Mouse (Mus musculus) cerebellum, postnatal 14 days (tissue): ENCODE measurements around the gene Slc24a3.
A peak's percentile ranks its signal among the peaks of the same experiment; 100 is the strongest.

Experiments
- DNase-seq, 2 experiments: peaks; one replicate each; pipeline ENCODE4 v3.0.0; 2021; ENCODE audit warnings: mixed read lengths in 2 of 2

The Slc24a3 gene

GRCm38 (mm10) chr2:145557361-145557931 lies 389.9 kb downstream of the Slc24a3 start:
- DNase-seq: peak; percentile 17 to 48

DNA sequence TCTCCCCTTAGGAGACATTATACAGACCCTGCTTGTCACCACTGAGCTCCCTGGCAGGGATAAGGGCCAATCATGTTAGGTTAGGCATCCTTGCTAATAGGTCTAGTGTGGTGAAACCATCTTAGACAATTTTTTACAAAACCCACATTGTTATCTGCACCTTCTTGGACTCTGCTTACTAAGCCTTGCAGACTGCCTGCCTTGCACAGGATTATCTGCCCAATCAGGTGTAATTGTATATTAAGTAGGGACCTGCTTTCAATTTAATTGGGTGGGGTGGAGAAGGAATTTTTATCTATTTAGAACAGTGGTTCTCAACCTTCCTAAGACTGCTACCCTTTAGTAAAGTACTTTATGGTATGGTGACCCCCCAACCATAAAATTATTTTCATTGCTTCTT lies 394.9 kb downstream of the Slc24a3 start:
- no peak for DNase-seq

DNA sequence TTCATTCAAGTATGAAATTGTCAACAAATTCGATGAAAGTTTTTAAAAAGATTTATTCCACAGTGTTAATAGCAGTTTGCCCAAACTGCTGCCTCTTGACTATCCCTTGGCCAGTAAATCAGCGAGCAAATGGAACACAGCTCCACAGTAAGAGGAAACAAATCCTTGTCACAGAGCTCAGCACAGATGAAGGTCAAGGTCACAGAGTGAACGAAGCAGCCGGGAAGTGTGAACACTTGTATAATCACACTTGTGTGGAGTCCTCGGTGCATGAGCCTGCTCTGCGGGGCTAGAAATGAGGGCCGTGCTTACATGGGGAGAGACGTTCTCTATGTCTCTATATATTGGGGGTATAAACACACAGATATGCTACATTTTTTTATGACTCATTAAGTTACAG lies 397.0 kb downstream of the Slc24a3 start:
- DNase-seq: no peak

DNA sequence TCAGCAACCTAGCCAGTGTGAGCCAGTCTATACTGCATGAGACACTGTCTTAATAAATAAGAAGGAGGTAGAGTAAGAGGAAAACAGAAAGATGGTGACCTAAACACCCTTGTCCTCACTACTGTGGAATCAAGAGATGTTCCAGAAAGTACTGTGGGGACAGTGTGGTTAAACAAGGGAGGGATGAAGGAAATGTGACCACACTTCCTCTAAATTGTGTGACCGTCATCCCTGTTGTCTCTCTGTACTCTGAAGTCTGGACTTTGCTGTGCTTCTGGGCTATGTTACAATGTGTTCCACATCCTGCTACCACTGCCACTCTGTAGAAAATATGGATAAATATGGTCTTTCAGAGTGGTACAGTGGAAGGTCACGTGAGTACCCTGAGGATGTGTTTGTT lies 399.4 kb downstream of the Slc24a3 start:
- no peak for DNase-seq

DNA sequence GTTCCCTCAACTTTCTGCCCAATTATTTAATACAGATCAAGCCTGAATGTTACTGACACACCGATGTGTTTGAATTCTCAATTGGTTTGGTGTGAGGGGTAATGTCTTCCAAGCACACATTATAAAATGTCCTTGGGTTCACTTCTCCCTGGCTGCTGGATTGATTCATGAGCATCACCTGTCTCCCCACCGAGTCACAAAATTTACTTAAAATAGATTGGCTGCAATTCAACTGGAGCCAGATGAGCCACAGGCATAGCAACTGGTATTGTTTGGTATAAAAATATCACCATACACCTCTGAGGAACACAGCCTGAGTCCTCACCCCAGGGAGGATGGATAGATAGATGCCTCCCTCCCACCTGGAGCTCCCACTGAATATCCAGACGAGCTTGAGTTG lies 404.4 kb downstream of the Slc24a3 start:
- DNase-seq: no peak

- DNase-seq: no peak
Measured at GRCm38 (mm10) chr2:145574148-145574547, 406.6 kb downstream of the Slc24a3 start.

- peak in 1 of 2 experiments; percentile 7 for DNase-seq
Measured at GRCm38 (mm10) chr2:145583103-145583502, 415.5 kb downstream of the Slc24a3 start.

DNA sequence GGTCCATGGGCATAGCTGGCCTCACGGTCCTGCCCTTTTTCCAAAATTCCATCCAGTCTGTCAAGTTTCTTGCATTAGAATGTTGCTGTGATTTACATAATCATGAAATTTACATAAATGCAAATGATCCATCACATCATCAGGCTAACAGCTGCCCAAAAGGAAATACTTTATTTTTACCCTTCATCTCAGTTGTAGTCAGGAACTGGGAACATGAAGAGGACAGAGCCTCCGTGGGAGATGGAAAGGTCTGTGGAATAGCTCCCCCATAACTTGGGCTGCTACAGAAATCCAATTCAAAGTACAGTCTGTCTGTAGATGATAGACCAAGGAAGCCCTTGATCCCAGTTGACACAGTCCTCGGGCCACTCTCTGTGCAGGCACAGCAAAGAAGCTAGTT lies 417.9 kb downstream of the Slc24a3 start:
- no peak for DNase-seq

DNA sequence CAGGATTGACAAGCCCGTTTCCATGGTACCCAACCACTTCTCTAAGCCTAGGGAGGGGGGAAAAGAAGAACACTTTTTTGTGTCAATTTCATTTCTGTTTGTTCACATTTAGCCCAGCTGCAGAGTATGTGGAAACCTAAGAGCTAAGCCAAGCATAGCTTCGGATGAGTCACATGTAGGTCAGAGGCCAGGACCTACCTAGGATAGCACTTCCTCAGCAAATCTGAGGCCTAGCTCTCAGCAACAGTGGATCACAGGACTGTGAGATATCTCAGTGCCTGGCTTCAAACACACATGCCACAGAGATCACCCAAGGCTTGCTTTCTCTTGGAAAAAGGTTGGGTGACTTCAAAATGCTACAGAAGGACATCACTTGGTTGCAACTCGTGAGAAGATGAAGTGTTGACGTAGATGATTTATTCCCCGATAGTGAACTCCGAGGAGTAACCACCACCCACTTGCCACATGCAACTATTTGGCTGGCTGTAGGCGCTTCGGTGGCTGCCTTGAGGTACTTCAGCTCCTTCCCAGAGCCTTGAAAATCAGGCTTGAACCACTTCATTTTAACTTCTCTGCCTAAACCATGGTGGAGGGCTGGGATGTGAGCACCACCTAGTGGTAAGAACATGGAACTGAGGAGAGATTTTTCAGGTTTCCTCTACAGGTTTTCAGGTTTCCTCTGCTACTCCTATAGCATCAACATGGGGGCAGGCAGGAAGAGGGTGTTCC lies 420.6 kb downstream of the Slc24a3 start:
- peak; percentile 76 to 82 for DNase-seq

DNA sequence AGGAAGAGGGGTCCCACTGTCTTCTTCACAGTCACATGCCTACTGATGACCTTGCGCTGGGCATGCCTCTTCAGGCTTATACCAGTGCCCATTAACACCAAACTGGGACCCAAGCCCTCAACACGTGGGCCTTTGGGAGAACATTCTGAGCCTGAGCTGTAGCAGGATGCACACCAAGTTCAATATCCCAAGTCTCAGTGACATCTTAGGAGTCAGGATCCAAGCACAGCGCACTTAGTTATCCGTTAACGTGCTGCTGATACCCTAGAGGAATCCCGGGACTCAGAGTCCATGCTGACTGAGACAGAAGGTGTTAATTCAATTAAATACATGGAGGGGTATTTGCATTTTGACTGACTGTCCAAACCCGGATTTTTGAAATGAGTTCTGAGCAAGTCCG lies 424.3 kb downstream of the Slc24a3 start:
- no peak for DNase-seq

DNA sequence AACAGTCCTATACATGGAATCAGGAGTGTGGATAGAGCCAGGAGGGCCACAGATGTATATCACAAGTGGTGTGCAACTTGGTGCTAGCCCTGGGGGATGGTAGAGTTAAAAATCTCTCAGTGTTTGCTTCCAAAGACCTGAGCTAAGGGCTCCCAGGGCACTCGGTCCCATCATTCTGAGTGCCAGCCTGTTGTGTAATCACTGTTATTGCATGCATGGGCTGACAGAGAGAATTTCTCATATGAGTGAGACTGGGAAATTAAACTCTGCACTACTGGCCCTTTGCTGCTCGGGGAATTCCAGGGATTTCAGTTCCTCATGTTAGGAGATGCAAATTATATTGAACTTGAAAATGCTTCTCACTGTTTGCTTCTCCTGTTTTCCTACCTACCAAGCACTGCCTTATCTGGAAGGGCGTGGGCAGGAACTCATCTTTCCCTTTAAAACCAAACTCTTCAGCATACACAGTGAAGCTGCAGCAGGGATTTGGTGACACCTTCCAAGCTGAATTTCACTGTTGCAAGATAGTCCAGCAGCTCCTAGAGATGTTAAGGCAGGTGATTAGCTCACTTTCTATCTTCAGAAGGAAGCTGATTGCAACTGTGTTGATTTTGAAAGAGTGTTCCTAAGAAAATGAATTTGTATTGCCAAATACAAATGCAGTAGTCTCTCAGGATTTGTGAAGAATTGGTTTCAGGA lies 426.2 kb downstream of the Slc24a3 start:
- DNase-seq: no peak

DNA sequence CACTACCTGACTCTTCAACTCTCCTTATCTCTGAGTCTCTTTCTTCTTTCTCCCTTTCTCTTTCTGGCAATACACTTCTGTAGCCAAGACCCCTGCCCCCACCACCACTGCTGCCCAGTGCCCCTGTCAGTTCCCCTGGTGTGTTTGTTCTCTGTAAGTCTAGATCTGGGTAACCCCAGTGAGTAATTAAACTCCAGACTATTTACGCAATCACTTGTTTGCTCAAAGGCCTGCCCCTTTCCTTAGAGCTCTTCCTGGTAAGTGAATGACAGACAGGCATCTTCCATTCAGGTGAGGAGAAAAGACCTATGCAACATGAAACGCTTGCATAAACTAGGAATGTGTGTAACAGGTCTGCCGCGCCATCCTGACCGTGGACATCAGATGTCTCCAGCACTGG lies 430.3 kb downstream of the Slc24a3 start:
- no peak for DNase-seq

DNA sequence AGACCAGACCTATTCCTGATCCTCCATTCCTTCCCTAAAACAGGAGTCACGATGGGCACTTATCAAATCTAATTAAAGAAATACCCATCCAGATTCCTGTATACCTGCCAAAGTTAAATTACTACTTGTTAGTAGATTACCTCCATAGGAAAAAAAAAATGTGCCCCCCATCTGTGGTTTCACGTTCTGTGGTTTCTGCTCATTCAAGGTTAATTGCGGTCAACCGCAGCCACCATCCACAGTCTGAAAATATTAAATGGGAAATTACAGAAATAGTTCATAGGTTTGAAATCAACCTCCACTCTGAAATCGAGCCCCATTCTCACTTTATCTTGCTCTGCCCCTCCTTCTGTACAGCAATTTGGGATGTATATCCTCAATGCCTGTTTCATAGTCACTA lies 440.3 kb downstream of the Slc24a3 start:
- DNase-seq: no peak

DNA sequence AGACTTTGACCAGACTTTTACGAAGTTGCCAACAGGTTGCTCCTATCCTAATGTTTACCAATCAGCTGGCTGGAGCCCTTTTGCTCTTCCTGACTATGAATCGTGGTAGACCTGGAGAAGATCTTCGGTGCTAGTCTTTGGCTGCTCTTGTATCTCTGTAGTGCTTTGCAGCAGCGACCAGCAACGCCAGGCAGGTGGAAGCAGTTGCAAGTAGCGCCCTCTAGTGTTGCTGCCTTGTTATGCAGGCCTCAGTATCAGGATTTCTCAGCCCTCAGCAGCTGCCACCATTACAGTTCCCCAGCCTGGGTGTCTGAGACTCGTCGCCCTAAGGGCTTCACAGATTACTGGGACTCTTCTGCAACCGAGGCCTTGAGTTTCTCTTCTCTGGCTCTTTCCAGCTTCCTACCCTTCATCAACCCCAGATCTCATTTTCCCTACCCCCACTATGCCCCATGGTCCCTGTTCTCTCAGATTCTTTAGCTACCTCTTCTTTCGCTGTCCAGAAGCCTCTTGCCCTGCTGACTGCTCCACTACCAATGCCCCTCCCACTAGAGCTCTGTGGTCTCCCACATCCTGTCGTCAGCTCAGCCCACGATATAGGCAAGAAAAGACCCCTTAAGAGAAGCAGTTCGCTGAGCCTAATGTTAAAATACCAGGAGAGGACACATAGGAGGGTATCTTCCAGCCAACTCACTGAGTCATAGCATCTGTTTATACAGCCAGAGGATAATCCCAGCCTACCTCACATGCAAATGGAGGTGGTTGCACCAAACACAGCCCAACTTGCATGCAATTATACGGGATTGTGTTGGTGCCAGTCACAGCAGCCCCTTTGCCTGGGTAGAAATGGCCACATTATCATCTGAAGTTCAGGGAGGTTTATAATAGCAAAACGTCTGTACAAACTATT lies 443.5 kb downstream of the Slc24a3 start:
- peak; percentile 49 to 61 for DNase-seq

DNA sequence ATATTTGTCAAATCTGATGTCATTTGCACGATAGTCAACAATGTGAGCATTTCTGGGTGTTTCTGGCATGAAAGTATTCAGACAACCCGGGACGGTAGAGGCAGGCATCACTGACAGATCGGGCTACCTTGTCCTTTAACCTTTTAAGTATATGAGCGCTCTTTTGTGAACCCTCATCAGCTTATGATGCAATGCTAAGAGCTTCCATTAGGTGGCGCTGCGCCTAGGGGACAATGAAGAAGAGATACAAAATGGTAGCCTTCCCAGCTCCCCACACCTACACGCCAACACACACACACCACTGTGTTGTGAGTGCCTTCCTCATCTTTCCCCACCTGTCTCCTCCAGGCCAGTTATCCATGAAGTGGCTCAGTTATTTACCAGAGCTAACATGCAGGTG lies 445.4 kb downstream of the Slc24a3 start:
- DNase-seq: peak in 1 of 2 experiments; percentile 35

DNA sequence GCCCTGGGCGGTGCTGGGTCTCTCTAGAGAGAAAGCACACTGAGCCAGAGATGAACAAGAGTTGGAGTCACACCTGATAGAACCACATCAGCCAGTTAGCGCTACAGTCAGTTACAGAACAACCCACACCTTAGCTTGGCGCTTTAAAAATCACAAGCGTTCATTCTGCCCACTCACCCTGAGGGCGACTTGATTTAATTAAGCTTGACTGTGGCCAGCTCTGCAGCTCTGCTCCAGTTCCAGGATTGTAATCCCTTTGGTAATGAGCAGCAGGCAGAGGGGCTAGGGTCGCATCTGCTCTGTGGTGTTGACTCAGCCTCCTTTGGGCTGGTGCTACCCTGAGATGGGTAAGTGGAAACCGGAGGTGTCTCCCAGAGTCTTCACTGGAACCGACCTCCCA lies 446.2 kb downstream of the Slc24a3 start:
- DNase-seq: peak; percentile 9 to 14

GRCm38 (mm10) chr2:145619688-145620087 lies 452.1 kb downstream of the Slc24a3 start:
- peak; percentile 20 to 28 for DNase-seq

- DNase-seq: no peak
Measured at GRCm38 (mm10) chr2:145620709-145621108, 453.2 kb downstream of the Slc24a3 start.

DNA sequence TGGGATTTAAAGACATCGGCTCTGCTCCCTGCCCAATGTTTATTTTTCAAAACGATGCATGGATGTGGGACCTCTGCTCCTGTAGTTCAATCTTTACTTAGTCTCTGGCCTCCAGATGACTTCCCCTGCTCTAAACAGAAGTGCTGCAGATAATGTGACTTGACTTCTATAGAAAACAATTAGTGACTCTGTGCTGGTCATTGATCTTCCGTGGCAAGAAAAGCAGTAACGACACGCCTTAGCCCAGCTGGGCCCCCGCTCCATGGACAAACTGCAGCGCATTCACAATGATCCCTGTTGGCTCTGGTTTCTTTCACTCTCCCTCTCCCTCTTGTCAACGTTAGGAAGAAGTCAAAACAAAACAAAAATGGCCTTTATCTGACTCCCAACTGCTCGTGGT lies 453.6 kb downstream of the Slc24a3 start:
- no peak for DNase-seq

DNA sequence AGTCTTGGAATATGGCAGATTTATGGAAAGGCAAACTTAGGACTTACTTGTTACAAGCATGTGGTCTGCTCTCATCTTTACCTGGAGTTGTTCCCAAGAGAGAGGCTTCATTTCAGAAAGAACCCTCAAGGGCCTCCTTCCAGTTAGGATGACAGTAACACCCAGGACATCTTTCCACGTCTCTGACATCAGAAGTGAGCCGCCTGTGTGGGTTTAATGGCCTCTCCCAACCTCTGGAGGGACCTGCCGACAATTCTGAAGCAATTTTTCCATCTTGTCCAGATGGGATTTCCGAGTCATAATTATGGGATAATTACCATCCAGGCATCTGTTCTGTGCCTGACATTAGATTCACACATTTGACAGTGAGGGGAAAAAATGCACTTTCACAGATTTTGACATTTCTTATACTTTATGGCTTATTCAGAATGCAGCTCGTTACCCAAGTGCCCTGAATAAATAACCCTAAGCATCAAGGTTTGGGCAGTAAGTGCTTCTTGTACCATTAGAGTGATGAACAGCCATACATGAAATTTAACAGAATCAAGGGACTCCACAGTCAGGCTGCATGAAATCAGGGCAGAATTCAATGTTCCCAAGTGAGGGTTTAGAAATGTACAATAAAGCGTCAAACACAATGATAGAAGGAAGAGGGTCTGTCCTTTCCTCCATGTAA lies 463.7 kb downstream of the Slc24a3 start:
- no peak for DNase-seq

GRCm38 (mm10) chr2:145631799-145632174 lies 464.2 kb downstream of the Slc24a3 start:
- no peak for DNase-seq

DNA sequence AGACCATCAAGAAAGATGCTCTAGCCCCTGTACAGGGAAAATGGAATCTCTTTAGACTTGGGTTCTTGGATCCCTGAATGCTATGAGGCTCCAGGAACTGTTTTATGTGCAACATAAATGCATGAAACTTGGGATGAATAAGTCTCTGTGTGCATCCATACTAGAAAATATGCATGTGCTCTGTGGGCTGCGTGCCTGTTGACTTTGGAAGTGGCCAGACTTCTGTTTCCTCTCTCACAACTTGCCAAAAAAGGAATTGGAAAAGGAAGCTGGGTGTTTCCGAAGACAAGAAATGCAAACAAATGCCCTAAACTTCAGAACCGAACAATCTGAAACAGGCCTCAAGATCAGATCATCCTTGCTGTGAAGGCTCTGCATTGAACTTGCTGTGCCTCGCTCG lies 466.3 kb downstream of the Slc24a3 start:
- no peak for DNase-seq
